Mouse (Mus musculus) liver, adult (tissue): Measurements from ENCODE around the gene Pde4a.

Experiments
- GATA4 ChIP-seq: IDR thresholded peaks from 2 replicates; pipeline ENCODE4 v1.6.1; 2014; ENCODE audit warnings: mild to moderate bottlenecking, low read length; ENCODE audit not compliant: insufficient replicate concordance

The Pde4a gene

GRCm38 (mm10) chr9:21261831-21262230, 96.3 kb downstream of the Pde4a start:
- no peak for TF ChIP-seq GATA4
